30 mouse cellular contexts compared by ENCODE assay signal in genomic region chr4:149815586-149815985, GRCm38 (mm10).
"Had no signal": no experiment of that assay in that cellular context is flagged by ENCODE, and none has a peak within 500 bp of the region (broad histone marks: within the 10 kb centered on the region; RNA-seq: fewer than 3 reads in every experiment).

No protein-coding gene starts in this region.

- DNase-seq: heart, postnatal 10 days; heart, postnatal 14 days; heart, postnatal 36 days; heart, postnatal 4 days; kidney, adult 11 months; kidney, adult 18-20 months; kidney, adult 2 months; kidney, adult 8-10 months; kidney, adult 9 months; kidney, postnatal 10 days; kidney, postnatal 14 days; kidney, postnatal 25 days; kidney, postnatal 36 days; kidney, postnatal 4 days; layer of hippocampus, adult 9-11 months; layer of hippocampus, postnatal 36 days had no signal

- H3K9me3 ChIP-seq: heart, embryonic 12.5 days; heart, embryonic 13.5 days; heart, embryonic 15.5 days; hindbrain, embryonic 10.5 days; hindbrain, embryonic 12.5 days; hindbrain, embryonic 13.5 days; hindbrain, embryonic 15.5 days; intestine, embryonic 15.5 days; kidney, embryonic 15.5 days had no signal

- H3K36me3 ChIP-seq: heart, embryonic 12.5 days; heart, embryonic 13.5 days; heart, embryonic 15.5 days; hindbrain, embryonic 10.5 days; hindbrain, embryonic 12.5 days; hindbrain, embryonic 13.5 days; hindbrain, embryonic 15.5 days; intestine, embryonic 15.5 days; kidney, embryonic 15.5 days had no signal

- H3K4me3 ChIP-seq: heart, embryonic 12.5 days; heart, embryonic 13.5 days; heart, embryonic 15.5 days; hindbrain, embryonic 10.5 days; hindbrain, embryonic 12.5 days; hindbrain, embryonic 13.5 days; hindbrain, embryonic 15.5 days; intestine, embryonic 15.5 days; kidney, embryonic 15.5 days; layer of hippocampus, adult 2 months; left cerebral cortex, adult 2 months had no signal

- H3K27ac ChIP-seq: heart, embryonic 13.5 days; heart, embryonic 15.5 days; hindbrain, embryonic 10.5 days; hindbrain, embryonic 12.5 days; hindbrain, embryonic 13.5 days; hindbrain, embryonic 14.5 days; hindbrain, embryonic 15.5 days; hindbrain, postnatal 0 days; intestine, embryonic 15.5 days; kidney, embryonic 15.5 days; kidney, postnatal 0 days; layer of hippocampus, adult 2 months; left cerebral cortex, adult 2 months had no signal
